Mouse (Mus musculus) olfactory bulb, adult 2 months (tissue): Measurements from ENCODE around the gene Itpkc. TPM values are rescaled to one million over a fixed set of nuclear protein-coding genes. Genes with fewer than 3 reads are reported as not detected.
A peak's percentile ranks its signal among the peaks of the same experiment; 100 is the strongest.

Source experiments
- H3K27ac ChIP-seq: fragments of 200-500 bp; 2 replicates; pipeline ENCODE4 v1.5.1; 2012; ENCODE audit warnings: low read depth, low read length; ENCODE audit not compliant: insufficient read depth
- H3K4me1 ChIP-seq: fragments of 200-500 bp; 2 replicates; pipeline ENCODE4 v1.6.1; 2012; ENCODE audit warnings: low read length; ENCODE audit not compliant: control insufficient read depth, insufficient read depth
- H3K4me3 ChIP-seq: fragments of 200-500 bp; 2 replicates; pipeline ENCODE4 v1.5.1; 2012; ENCODE audit warnings: mild to moderate bottlenecking, low read depth, low read length, moderate library complexity; ENCODE audit not compliant: insufficient read depth
- CTCF ChIP-seq: fragments of 200-500 bp; IDR thresholded peaks from 2 replicates; pipeline ENCODE4 v1.5.1; 2012; ENCODE audit warnings: low read depth, mild to moderate bottlenecking, low read length, moderate library complexity; ENCODE audit not compliant: insufficient read depth
- POLR2A ChIP-seq: fragments of 200-500 bp; IDR thresholded peaks from 2 replicates; pipeline ENCODE4 v1.6.1; 2012; ENCODE audit warnings: mild to moderate bottlenecking, low read depth, low read length, moderate library complexity; ENCODE audit not compliant: insufficient read depth
- WGBS: fragments of 180-500 bp; shearing (Covaris S2); methylation state at CpG from one replicate; pipeline ENCODE4 v1.1.7; 2018; 5-methylcytosine and 5-hydroxymethylcytosine counted together
- polyA plus RNA-seq: library from polyadenylated mRNA; stranded (reverse); fragments of >200 nt; gene quantifications from 2 replicates; pipeline ENCODE4 v1.2.4, GENCODE M21; 2012; ENCODE audit warnings: low replicate concordance; ENCODE audit not compliant: missing spikeins, insufficient read depth, insufficient read length

Gene Itpkc
- not detected in 2 replicates for polyA plus RNA-seq

- peaks cover 45% of the 10 kb centered on the region for H3K4me1 ChIP-seq
- H3K27ac ChIP-seq = peak within 1 kb of the TSS; percentile 65
- TF ChIP-seq CTCF = no peak
- peak; percentile 86 for TF ChIP-seq POLR2A
- H3K4me3 ChIP-seq = peak within 1 kb of the TSS; percentile 91
- under 1% methylated on average over 49 of the region's 49 CpGs for WGBS
Measured at GRCm38 (mm10) chr7:27228281-27228821, at the start of gene Itpkc. Itpkc (minus strand) TSS chr7:27228661.

DNA sequence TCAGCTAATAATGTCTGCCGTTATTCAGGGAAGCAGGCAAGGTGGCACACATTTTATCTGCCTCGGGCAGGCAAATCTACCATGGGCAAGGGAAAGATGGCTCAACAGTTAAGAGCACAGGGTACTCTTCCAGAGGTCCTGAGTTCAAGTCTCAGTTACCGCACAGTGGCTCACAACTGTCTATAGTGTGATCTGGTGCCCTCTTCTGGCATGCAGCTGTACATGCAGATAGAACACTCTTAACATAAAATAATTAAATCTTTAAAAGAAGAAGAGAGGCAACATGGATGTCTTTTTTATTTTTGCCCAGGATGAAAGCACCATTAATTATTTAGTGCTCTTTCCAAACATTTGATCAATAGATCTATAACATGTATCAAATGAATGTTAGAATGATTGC is 48.7 kb upstream of the Itpkc start:
- 92% methylated on average over 3 of the region's 3 CpGs for WGBS
- H3K4me1 ChIP-seq = no peaks in the 10 kb centered on the region
- H3K27ac ChIP-seq = no peak overlapping the region
- TF ChIP-seq CTCF (no peak), POLR2A (no peak)
- H3K4me3 ChIP-seq = no peak overlapping the region

DNA sequence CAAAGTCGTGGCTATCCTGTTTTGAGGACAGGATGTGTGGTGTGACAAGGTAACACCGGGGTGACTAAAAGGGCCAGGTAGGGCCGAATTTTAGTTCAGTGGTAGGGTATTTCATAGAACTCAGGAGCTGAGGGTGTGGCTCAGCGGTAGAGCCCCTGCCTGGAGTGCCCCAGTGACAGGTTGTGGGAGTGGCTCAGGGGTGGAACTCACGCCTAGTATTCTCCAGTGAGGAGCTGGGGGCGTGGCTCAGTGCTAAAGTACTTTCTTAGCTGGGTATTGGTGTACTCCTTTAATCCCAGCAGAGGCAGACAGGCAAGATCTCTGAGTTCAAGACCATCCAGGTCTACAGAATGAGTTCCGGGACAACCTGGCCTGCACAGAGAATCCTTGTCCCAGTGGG is 47.6 kb upstream of the Itpkc start:
- Histone ChIP-seq H3K27ac (no peak overlapping the region), H3K4me1 (no peaks in the 10 kb centered on the region), H3K4me3 (no peak overlapping the region)
- WGBS = 70% methylated on average over 7 of the region's 7 CpGs
- TF ChIP-seq POLR2A = no peak
- TF ChIP-seq CTCF = no peak

DNA sequence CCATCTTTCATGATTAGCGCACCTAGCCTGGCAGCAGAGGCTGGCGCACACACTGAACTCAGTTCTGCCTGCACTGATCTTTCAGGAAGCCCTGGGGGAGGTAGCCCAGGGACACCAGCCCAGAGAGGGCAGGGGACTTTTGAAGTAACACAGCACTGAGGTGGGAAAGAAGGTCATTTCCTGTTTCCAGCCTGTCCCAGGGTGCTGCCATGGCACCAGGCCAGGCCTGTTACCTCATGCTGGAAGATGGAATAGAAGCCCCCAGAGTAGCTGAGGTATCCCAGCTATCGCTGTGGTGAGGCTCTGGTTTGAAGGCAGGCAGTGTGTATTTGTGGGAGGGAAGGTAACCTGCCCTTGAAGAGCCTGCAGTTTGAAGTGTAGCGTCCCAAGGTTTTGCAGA is 46.5 kb upstream of the Itpkc start:
- no peak overlapping the region for H3K27ac ChIP-seq
- H3K4me1 ChIP-seq = no peaks in the 10 kb centered on the region
- WGBS = 92% methylated on average over 4 of the region's 4 CpGs
- TF ChIP-seq CTCF (no peak), POLR2A (no peak)
- no peak overlapping the region for H3K4me3 ChIP-seq

DNA sequence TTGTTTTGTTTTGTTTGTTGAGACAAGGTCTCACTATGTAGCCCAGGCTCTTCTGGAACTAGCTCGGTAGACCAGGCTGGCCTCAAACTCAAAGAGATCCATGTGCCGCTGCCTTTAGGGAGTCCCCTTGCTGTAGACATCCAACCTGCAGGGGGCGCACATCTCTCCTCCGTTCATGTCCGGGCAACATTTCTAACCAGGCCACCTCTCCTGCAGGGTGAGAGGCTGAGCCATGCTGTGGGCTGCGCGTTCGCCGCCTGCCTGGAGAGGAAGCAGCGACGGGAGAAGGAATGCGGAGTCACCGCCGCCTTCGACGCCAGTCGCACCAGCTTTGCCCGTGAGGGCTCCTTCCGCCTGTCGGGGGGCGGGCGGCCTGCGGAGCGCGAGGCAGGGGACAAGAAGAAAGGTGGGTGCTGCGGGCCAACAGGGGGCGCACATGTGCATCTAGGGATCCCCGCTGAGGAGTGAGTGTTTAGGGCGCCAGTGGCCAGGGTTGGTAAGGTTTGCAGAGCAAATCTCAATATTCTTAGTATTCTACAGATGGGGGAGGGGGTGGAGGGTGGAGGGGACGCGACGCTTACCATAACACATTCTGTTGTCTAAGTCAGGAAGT is 45.4 kb upstream of the Itpkc start:
- H3K4me3 ChIP-seq = no peak overlapping the region
- 65% methylated on average over 32 of the region's 32 CpGs for WGBS
- no peak overlapping the region for H3K27ac ChIP-seq
- H3K4me1 ChIP-seq = no peaks in the 10 kb centered on the region
- TF ChIP-seq POLR2A (no peak), CTCF (peak; percentile 30; the same call in 1 of the 2 replicates)

DNA sequence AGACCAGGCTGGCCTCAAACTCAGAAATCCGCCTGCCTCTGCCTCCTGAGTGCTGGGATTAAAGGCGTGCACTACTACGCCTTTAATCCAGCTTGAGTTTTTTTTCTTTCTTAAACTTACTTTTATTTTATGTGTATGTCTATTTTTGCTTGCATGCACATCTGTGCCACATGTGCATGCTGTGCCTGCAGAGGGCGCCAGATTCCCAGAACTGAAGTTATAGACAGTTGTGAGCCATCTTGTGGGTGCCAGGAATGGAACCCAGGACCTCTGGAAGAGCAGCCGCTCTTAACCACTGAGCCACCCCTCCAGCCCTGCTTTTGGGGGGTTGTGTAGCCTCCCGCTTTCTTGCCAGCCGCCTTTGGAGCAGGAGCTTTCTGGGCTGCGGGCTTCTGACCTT is 43.0 kb upstream of the Itpkc start:
- TF ChIP-seq CTCF (no peak), POLR2A (no peak)
- Histone ChIP-seq H3K27ac (no peak overlapping the region), H3K4me3 (no peak overlapping the region), H3K4me1 (peaks cover 7% of the 10 kb centered on the region)
- WGBS = 88% methylated on average over 8 of the region's 8 CpGs

- no peak overlapping the region for H3K4me3 ChIP-seq
- TF ChIP-seq POLR2A = no peak
- TF ChIP-seq CTCF = no peak
- peaks cover 22% of the 10 kb centered on the region for H3K4me1 ChIP-seq
- peak overlapping the region; percentile 65; the same call in 1 of the 2 replicates for H3K27ac ChIP-seq
- WGBS = 43% methylated on average over 20 of the region's 20 CpGs
Measured at GRCm38 (mm10) chr7:27266515-27267128, 38.2 kb upstream of the Itpkc start.

- Histone ChIP-seq H3K4me1 (peaks cover 28% of the 10 kb centered on the region), H3K27ac (peak overlapping the region; percentile 5; the same call in 1 of the 2 replicates), H3K4me3 (no peak overlapping the region)
- WGBS = 74% methylated on average over 12 of the region's 12 CpGs
- no peak for TF ChIP-seq POLR2A
- no peak for TF ChIP-seq CTCF
Measured at GRCm38 (mm10) chr7:27264761-27265160, 36.3 kb upstream of the Itpkc start.

- TF ChIP-seq POLR2A (no peak), CTCF (no peak)
- Histone ChIP-seq H3K4me3 (no peak overlapping the region), H3K27ac (no peak overlapping the region), H3K4me1 (peaks cover 41% of the 10 kb centered on the region)
- WGBS = 59% methylated on average over 6 of the region's 6 CpGs
Measured at GRCm38 (mm10) chr7:27261888-27262287, 33.4 kb upstream of the Itpkc start.

GRCm38 (mm10) chr7:27260856-27261255 is 32.4 kb upstream of the Itpkc start:
- Histone ChIP-seq H3K4me1 (peaks cover 42% of the 10 kb centered on the region), H3K4me3 (no peak overlapping the region), H3K27ac (no peak overlapping the region)
- TF ChIP-seq POLR2A (no peak), CTCF (no peak)
- WGBS = 68% methylated on average over 7 of the region's 7 CpGs
